In the genomic region with DNA sequence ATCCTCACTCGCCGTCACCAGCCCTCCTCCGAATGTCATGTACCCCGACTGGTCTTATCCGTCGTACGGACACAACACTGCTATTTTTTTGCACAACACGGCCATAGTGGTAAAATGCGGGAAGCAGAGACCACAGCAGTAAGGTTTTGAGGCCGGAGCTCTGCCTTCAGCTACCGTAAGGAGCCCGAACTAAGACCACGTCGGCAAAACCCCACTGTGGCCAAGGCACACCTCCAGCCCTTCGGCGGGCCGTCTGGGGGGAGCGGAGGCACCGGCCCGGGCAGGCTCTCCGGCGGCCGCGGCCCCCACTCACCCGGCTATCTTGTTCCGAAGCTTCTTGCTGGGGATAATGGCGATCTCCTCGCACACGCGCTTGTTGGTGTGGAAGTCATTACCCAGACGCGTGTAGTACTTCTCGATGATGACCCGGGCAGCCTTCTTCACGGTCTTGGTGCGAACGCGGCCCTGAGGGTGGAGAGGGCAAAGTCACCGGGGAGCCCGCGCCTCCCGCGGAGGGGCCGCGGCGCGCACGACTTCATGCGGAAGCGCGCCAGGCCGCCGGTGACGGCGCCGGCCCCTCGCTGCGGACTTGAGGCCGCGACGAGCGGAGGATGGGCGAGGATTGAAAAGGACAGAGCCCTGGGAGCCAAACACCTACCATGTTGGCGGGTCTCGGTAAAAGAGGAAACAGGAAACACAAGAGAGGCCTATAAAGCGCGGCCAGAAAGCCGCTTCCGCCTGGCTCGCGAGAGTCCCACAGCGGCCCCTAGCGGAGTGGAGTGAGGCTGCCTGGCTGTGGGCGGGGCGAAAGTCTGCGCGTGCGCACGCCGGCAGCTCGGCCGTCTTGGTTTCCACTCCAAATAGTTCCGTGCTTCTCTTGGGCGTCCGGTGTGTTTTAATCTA, we compare ENCODE assay signal across 8 mouse cellular contexts. TPM values are rescaled to one million over a fixed set of nuclear protein-coding genes. Genes with fewer than 3 reads are reported as not detected.
A peak's percentile ranks its signal among the peaks of the same experiment; 100 is the strongest.
DNase-seq lines count a peak whose midpoint lies in the region; ATAC-seq lines count a peak whose summit lies in the region.

A gene (minus strand): TSS at position 711 of the 903 bp plus-strand sequence.

- H3K4me3 ChIP-seq in hindbrain, embryonic 12.5 days, result peak within 1 kb of the TSS; percentile 89

- H3K9ac ChIP-seq in hindbrain, embryonic 12.5 days, result peak within 1 kb of the TSS; percentile 99

- WGBS in hindbrain, embryonic 12.5 days, result under 1% methylated on average over 85 of the region's 85 CpGs

- H3K4me2 ChIP-seq in hindbrain, embryonic 12.5 days (replicated peaks), result peak within 1 kb of the TSS; percentile 90

- no peaks in the 10 kb centered on the region for H3K27me3 ChIP-seq in hindbrain, embryonic 12.5 days

- peaks cover 20% of the 10 kb centered on the region for H3K4me1 ChIP-seq in hindbrain, embryonic 12.5 days

- peak; percentile 92 for DNase-seq in Muller cell, postnatal 12 days (ENCODE audit: inconsistent ontology term)
- peak; percentile 94 for DNase-seq in cerebellum, adult 9-11 months
- DNase-seq in frontal cortex, postnatal 10 days (ENCODE audit: low spot score in 2 of 2), result peak; percentile 90 to 96
- peak; percentile 98 to 99 for DNase-seq in layer of hippocampus, postnatal 14 days (ENCODE audit: low spot score in 2 of 2)
- DNase-seq in lung, postnatal 14 days, result peak; percentile 98
- peak; percentile 92 for DNase-seq in retina, adult 2 months (ENCODE audit: low read depth, low spot score)
- DNase-seq in thymus, postnatal 36 days, result peak; percentile 95 to 98

- ATAC-seq in hindbrain, embryonic 12.5 days (ENCODE audit: low FRiP score), result peak; percentile 90

- no peaks in the 10 kb centered on the region for H3K9me3 ChIP-seq in hindbrain, embryonic 12.5 days (replicated peaks)

- H3K27ac ChIP-seq in hindbrain, embryonic 12.5 days, result peak within 1 kb of the TSS; percentile 93

- peaks cover 41% of the 10 kb centered on the region for H3K36me3 ChIP-seq in hindbrain, embryonic 12.5 days

RNA-seq across cellular contexts. Expression of the gene that starts here (rescaled TPM):
- polyA plus RNA-seq in hindbrain, embryonic 12.5 days (2016; fragmentation: Nextera tagmentation; extraction: Ambion mirVana), result 779 and 914 TPM in 2 replicates
- 100 to 1,000 TPM; 554 to 595 TPM for total RNA-seq in layer of hippocampus, postnatal 14 days (2021)

Comparison
In these comparisons a context has a peak if more than half of its experiments do, and no peak if none do; other contexts are left out.
1. Peak in every context shown above with its lines: DNase-seq, ATAC-seq, H3K4me3 ChIP-seq and H3K27ac ChIP-seq.